Mouse (Mus musculus) kidney, adult 11 months (tissue): ENCODE results near the gene Ppm1h.
A peak's percentile ranks its signal among the peaks of the same experiment; 100 is the strongest.

Experiments used
- DNase-seq: peaks from one replicate; pipeline ENCODE4 v3.0.0; 2022

Gene Ppm1h

DNA sequence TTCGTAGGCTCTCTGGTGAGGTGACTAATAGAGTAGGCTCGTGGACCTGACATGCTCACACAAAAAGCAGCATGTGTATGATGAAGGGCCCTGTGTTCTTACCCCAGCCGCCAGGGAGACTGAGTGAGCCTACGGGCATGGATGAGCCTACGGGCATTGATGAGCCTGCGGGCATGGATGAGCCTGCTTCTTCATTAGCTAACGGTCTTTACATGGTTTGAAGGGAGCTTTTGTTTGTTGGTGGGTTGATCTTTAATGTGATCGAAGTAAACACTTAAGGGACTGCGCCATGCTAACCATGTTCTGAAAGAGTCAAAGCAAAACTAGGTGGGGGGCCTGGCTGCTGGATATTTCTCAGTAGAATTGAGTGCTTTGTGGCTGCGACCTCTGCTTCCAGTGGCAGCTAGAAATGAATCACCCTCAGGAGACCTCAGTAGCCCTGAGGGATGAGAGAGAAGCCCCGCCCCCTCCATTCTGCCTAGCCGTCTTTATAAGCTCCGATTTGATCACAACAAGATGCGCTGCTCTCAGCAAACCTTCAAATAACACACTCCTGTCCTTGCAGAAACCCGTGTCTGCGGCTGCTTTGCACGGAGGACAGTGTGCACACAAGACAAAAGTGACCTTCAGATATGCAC is 183.9 kb downstream of the Ppm1h start:
- no peak for DNase-seq

DNA sequence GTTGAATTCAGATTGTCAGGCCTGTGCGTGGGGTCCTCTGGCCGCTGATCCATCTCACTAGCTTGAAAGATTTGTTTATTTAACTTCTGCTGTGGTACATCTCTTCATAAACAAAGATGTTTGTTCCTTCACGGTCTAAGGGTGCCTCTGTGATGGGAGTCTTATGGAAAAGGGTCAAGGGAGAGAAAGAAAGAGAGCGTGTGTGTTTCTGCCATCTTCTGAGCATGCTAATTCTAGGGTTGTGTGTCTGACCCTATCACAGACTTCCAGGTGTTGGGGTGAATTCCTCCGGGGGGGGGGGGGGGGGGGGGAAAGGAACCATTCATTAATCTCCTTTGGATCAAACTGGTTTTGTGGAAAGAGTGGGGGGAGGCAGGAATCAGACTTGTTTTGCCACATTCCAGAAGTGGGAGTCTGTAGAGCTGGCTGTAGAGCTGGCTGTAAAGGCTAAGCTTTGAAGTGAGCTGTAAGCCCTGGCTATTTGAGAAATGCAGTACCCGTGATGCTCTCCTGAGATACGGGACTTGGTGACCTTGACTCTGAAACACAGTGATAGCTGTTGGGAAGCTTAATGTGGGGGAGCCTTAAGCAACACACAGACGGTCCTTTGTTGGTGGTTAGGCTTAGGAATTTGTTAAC is 191.4 kb downstream of the Ppm1h start:
- peak; percentile 78 for DNase-seq

DNA sequence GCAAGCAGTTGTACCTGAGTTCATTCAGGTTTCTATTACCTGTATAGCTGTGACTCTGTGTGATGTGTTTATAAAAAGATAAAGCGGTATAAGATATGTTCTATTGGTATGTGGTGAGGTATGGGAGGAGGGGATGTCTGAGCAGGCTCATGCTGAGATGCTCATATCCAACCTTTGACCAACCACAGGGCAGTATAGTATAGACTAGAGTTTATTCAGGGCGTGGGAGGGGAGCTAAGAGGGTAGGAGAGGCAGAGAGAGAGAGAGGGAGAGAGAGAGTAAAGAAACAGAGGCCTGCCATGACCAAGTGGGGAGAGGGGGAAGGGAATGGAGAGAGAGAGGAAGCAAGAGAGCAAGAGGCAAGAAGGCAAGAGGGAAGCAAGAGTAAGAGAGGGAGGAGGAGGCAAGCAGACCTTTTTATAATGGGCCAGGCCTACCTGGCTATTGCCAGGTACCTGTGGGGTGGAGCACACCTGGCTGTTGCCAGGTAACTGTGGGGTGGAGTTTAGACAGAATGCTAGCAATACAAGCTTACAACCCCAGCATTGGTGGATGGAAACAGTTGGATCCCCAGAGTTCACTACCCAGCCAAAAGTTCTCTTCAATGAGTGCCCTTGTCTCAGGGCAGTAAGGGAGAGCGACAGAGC is 192.4 kb downstream of the Ppm1h start:
- no peak for DNase-seq

DNA sequence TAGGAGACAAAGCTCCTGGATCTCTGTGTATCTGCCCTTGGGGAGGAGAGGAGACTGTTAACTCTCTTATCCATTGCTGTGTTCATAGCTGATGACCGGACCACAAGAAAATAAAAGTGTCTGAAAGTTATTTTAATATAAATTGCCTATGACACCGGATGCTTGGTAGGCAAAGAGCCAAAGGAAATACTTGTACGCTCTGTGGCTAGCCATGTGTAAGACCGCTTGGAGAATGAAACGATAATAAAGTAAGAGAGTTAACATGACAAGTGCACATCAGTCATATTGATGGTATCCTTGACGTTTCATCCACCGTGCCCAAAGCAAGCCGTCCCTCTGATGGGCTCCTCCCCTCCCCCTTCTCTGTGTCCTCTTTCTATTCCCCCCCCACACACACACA is 194.2 kb downstream of the Ppm1h start:
- no peak for DNase-seq

DNA sequence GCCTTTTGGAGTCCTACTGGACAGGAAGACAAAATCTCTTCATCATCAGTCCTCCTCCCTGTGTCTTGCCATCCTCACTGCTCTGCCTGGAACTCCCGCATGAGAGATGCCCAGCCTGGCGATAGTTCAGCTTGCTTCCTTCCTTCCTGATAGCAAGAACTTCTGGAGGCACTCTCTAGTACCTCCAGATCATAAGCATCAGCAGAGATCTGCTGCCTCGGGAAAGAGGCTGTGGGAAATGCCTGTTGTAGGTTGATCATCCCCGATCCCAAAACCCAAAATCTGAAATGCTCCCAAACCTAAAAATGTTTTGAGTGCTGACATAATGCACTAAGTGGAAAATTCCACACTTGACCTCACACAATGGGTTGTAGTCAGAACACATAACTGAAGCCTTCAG is 198.4 kb downstream of the Ppm1h start:
- DNase-seq, result no peak

DNA sequence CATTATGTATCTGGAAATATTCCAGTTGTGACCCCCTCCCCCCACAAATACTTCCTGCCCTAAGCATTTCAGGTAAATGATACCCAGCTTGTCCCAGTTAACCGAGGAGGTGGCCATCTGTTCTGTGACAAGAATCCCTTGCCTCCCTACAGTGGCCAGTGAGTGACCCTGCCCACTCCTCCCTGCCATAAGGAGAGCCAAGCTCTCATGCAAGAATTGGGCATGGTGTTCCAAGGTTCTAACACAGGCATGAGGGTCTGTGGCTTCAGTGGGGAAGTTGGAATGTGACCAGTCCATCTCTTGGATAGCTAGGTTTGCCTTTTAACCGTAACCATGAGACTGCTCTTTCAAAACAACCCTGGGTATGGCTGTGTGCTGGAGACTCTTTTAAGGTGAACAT is 198.9 kb downstream of the Ppm1h start:
- no peak for DNase-seq

DNA sequence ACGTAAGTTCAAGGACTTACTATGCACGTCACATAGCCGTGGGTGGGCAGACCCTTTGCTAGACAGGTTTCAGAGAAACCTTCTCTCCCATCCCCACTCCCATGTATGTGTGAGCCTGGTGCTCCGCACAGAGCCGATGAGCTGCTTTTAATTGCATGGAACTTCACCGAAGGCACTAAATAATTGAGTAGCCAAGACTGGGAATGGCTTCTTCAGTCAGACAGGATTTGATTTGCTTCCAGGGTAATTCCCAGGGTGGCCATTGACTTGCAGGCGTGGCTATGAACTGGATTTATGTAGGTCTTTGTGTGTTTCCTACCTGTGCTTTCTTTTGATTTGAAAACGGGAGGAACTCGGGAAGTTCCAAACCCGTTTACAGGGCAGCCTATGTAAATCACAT is 202.9 kb downstream of the Ppm1h start:
- no peak for DNase-seq

DNA sequence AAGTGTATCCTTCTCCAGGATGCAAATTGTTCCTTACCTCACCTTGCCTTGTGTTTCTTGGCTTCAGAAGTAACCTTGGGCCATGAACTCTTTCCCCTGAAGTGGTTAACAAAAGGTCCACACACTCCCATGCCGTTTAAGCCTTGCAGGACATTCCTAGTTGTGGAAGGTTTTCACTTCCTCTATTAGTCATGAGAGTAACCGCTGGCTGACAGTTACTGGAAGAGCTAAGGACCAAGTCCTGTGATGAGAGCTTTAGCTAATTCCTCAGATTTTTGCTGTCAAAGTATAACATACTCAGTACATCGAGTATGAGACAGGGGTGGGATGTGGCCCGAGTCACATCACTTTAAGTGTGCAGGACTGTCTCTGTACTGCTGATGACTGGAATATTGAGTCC is 204.1 kb downstream of the Ppm1h start:
- DNase-seq, result no peak

DNA sequence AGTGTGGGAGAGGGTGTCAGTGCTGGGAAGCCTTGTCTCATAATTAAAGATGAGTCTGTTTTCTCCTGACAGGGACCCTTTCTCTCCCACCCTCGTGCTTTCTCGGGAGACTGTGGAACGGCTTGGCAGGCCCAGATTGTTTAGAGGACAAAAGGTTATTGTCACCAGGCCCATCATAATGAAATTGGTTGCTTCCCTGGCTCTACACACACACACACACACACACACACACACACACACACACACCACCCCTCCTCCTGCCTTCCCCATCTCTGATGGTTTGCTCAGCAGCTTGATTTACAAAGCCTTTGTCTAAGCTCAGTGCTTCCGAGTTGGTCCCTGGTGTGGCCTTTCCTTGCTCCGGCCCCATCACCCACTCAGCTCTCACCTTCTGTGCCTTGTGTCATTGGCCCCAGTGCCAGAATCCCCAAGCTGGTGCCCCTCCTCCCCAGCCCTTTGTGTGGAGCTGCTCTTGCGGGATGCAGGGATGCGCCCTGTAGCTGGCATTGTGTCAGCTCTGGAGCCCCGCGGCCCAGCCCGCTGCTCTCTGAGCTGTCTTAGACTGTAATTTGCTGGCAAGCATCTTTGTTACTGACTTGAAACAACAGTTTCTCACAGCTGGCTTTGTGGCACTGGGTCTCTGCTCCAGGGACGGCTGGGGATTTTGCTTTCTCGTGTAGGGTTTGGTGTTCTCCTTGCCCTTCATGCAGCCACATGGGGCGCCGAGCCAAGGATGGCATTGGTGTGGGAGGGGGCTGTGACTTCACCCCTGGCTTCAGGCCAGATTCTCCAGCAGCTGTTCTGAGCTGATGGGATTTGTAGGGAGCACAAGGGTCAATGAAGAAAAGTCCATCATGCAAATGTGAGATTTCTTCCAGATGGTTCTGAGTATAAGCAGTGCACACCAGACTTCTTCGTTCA is 205.5 kb downstream of the Ppm1h start:
- DNase-seq, result peak; percentile 52

DNA sequence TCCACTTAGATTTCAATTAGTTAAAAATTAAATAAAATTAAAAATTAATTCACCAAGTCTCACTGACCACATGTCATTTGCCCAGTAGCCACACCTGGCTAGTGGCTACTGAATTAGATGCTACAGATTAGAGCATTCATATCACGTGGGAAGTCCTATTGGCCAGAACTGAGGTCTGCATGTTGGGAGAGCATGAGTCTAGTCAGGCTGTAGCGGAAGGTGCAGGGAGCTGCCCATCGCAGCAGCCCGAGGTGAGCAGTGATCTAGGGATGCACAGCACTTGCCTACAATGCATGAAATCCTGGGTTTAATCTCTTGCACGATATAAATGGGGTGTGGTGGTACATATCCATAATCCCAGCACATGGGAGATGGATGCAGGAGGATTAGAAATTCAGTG is 206.7 kb downstream of the Ppm1h start:
- DNase-seq, result no peak

DNA sequence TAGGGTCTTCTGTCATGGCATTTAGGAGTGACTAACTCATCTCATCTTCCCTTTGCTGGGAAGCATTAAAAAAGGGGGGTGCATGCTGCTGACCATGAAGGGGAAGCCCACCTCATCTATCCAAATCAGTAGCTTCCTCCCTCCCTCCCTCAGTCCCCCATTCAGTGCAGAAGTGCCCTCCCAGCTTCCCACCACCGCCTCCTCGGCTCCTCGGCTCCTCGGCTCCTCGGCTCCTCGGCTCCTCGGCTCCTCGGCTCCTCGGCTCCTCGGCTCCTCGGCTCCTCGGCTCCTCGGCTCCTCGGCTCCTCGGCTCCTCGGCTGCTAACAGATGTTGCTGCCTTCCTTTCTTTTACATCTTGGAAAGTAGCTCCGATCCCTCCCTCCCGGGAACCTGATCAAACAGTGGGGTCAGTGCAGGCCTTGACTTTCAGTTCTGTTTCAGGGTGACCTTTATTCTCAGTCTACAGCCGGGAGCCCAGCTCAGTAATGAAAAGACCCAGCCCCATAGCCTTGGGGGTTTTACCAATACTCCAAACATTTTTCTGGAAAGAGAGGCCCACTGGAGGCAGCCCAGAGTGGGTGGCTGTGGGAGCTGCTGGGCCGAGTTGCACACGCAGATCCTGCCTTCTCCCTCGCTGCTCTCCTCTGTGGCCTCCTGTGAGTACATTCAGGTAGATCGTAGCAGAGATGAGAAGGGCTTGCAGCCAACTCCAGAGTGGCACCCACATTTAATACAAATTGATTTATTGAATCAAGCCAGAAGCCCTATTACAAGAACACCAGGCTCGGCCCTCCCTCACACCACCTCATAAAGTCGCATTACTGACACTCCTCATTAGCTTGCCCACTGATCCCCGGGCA is 207.7 kb downstream of the Ppm1h start:
- peak; percentile 48 for DNase-seq

DNA sequence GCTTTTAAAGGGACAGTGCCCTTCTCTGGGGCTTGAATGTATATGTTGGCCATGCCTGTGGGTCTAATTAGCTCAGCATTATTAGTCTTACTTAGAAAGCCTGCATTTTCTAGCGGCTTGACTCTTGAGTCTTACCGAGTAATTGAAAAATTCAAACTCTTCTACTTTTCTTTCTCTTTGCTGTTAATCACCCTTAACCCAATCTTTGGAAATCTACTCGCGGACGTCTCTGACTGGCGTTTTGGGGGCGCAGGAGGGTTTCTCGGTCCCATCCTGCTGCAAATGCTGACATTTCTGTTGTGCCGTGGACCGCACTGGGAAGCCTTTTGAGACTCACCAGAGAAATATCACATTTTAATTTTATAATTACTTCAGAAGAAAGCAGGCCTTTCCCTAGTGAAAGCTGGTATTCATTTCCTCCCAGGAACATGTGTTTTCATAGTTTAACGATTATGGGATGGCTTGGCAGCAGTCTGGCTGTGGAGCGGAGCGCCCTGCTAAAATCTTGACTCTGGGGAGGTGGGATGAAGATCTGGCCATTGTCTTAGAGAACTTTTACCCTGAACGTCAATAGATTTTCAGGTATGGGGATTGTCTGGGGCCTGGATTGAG is 208.5 kb downstream of the Ppm1h start:
- DNase-seq, result no peak

DNA sequence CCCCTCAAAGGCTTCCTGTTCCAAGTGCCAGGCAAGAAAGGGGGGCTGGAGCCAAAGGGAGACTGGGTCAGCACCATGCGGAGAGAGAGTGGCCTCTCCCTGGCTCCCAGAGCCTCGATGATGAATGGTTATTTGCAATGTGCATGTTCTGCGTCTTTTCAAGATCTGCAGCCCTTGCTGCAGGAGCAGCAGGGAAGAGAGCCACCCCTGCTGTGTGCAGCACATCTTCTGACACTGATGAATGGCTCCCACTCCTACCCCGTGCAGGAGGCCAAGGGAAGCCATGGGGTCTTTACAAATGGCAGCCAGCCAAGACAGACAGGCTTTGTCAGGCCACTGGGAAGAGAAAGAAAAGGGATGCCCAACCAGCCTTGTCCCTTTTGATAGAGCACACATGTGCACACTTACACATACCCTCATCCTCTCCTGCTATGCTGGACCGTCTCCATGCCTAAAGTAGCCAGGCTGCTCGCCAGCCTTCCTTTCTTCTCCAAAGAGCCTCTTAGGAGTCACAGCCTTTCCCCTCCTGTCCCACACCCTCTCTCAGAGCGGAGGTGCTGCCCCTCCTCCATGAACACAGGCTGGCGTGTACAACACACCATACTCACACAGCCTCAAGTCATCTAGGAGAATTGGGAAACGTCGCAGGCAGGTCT is 209.1 kb downstream of the Ppm1h start:
- DNase-seq, result no peak

DNA sequence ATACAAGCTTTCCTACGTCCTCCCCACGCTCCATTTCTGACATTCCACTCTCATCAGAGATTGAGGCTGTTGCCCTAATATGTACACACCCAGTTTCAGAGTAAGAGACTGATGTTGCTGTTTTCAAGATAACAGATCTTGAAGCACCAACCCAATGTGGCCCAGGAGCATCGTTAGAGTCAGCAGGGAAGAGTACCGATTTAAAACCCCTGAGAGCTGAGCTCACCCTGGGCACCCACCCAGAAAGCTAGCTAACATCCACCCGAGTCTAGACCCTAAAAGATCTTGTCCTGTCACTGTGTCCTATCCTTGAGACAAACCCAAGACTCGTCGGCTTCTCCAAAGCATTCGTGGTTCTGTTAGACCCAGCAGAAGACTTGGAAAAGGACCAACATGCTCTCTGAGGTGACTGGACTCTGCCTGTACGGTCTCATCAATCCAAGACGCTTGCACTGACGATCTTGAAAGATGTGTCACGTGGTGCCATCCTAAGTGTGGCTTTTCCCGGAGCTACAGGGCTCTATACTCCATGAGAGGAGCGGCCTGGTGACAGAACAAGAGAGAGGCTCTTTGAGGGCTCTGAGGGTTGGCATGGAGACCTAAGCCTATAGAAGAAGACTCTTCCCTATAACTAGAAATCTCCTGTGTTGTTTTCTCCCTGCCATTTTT is 212.3 kb downstream of the Ppm1h start:
- no peak for DNase-seq

DNA sequence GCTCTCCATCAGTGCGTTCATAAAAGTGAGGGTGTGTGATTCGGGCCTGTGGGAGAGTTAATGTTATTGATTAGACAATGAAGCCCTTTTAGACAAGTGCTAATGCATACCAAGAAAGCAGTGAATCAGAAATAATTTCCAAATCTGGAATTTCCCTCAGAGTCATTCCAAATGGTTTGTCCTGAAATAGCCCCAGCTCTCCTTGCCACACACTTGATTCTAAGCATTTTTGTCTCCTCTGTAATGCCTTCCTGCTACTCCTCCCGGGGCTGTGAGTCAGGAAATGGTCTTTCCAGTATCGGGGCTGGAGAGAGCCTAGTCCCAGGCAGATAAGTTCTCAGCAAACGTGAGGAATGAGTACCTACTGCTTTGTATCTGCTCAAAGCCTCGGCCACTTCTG is 212.9 kb downstream of the Ppm1h start:
- no peak for DNase-seq

DNA sequence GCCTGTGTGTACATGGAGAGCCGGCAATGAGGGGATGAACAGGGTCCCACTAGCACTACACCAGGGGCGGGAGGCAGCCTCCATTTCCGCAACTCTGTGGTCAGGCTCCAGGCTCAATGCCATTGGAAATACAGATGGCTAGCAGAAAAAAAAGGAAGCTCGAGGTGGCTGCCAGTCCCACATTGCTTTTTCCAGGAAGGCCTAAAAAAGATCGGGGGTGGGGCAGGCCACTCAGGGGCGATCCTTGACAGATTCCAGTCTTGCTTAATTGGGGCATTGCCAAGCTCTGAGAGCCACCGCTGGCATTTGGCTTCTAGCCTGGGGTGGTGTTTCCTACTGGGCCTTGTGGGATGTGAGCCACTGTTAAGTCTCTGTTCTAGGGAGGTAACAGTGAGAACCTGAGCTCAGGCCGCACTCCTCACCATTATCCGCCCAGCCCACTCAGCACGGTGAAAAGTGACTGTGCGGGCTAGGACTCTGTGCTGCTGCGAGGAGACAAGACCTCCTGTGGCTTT is 216.1 kb downstream of the Ppm1h start:
- DNase-seq, result peak; percentile 74

DNA sequence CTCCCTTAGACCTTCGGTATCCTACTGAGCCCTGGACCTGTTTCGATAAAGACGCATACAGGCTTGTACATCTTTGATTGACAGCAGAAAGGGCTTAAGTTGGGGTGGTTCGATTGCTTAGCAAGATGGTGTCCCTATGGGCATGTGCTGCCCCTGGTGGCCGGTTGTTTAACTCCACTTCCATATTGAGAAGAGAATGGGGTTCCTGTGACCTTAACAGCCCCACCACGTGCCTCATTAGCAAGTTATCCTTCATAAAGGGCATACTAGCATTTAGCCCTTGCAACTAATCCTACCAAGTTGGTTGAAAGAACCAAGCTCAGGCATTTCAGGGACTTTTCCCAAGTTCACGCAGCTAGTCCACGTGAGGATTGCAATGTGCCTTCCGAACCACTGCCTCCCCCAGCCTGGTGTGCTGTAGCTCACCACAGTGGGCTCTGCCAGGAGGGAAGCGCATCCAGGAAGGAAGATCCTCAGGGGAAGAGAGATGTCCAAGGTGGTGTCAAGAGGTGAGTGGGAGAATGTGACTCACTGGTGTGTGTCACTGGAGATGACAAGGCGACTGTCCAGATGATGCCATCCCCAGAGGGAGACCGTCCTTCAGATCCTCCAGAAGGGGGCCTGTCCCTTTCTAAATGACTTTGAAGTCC is 216.7 kb downstream of the Ppm1h start:
- DNase-seq, result peak; percentile 67

DNA sequence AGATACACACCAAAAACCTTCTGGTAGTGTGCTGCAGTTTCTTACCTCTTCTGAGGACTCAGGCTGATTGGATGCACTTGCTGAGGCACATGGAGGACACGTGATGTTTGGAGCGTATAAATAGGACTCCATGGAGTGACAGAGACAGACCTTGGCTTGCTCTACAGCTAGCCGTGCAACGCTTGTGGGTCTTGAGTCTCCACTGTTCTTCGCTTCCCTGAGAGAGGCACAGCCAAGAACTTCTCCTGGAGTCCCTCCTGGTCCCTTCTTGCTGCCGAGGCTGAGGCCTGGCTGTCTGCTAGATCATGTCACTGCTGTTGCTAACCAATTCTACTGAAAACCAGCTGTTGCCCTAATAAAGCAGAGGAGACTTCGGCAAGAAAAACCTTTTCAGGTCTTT is 221.4 kb downstream of the Ppm1h start:
- DNase-seq, result no peak

DNA sequence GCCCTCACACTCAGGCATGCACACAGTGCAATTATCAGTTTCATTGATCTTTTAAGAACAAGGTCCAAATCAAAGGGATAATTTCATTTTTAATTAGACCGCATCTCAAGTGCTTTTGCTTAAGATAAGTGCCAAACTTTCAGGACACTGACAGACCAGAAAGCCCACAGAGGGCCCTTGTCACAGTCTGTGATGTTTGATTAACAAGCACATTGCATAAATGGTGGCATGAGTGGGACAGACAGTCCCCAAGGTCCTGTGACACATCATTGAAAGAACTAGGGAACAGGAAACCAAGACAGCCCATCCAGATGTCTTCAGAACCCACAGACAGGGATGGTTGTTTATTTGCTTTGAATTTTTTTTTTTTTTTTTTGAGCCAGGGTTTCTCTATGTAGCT is 221.9 kb downstream of the Ppm1h start:
- DNase-seq, result no peak

DNA sequence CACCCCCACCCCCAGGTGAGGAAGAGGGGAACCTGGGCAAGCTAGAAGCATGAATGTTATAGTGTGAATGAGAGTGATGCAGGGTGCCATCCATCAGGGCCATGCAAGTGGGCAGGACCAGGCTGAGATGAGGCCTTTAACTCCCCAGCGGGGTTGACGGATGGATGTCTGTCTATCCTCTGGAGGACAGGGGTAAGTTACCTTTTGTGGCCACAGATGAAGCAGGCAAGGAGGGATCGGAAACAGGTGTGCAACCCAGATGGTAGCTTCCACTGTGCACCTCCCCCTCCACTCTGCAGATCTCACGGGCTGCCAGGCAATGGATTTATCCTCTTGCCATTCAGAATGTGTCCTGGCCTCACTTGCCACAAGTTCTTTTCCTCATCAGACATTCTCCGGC is 222.8 kb downstream of the Ppm1h start:
- no peak for DNase-seq
